Mouse (Mus musculus) bone marrow, adult 2 months (tissue): Measurements from ENCODE around the gene Ugt1a5.

Experiments
- CTCF ChIP-seq: fragments of 200-500 bp; IDR thresholded peaks from 2 replicates; pipeline ENCODE4 v1.5.1; 2011; ENCODE audit warnings: low read length, control low read depth; ENCODE audit not compliant: control insufficient read depth, insufficient read depth
- POLR2A ChIP-seq: fragments of 200-500 bp; IDR thresholded peaks from 2 replicates; pipeline ENCODE4 v1.6.1; 2011; ENCODE audit warnings: low read depth, mild to moderate bottlenecking, control low read depth, low read length, borderline replicate concordance; ENCODE audit not compliant: control insufficient read depth

DNA sequence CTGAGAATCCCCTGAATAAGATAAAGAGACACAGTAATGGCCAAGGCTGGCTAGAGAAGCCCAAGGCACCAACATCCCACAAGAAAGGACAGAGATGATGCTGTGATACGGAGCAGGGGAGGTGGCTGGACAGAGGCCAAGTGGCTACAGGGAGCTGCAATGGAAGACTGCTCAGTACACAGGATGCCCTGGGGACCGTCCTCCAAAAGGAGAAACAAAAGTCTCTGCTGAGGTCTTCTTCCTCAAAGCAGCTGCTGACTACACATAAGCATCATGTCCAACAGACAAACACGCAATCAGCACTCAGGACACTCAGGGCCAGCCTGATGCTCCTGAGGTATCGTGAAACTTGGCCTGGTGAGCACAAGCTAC lies 99.0 kb downstream of the Ugt1a5 start:
- TF ChIP-seq POLR2A (no peak), CTCF (no peak)
